Mouse (Mus musculus) heart, embryonic 16.5 days (tissue): ENCODE measurements around the gene Prkg1. TPM values are rescaled to one million over a fixed set of nuclear protein-coding genes. Genes with fewer than 3 reads are reported as not detected.

Experiments used
- ATAC-seq: fragments of 200-750 bp; cut with Nextera tagmentation; replicated peaks from 2 replicates; pipeline ENCODE4 v1.8.0; 2017; ENCODE audit warnings: moderate number of reproducible peaks; ENCODE audit not compliant: insufficient read depth, low FRiP score; ENCODE audit errors: extremely low read depth
- H3K27ac ChIP-seq: fragments of 300-500 bp; sonication (generic); 2 replicates; pipeline ENCODE4 v1.5.1; 2014; ENCODE audit warnings: mild to moderate bottlenecking, low read length, control low read depth, moderate library complexity
- H3K27me3 ChIP-seq: fragments of 300-500 bp; sonication (generic); 2 replicates; pipeline ENCODE4 v1.6.1; 2014; ENCODE audit warnings: low read length, mixed read lengths; ENCODE audit not compliant: control insufficient read depth, insufficient read depth
- H3K36me3 ChIP-seq: fragments of 300-500 bp; sonication (generic); 2 replicates; pipeline ENCODE4 v1.6.1; 2014; ENCODE audit not compliant: control insufficient read depth, insufficient read depth
- H3K4me1 ChIP-seq: fragments of 300-500 bp; sonication (generic); 2 replicates; pipeline ENCODE4 v1.6.1; 2014; ENCODE audit warnings: low read length, mixed read lengths; ENCODE audit not compliant: control insufficient read depth, insufficient read depth
- H3K4me2 ChIP-seq: fragments of 300-500 bp; sonication (generic); 2 replicates; pipeline ENCODE4 v1.6.1; 2014; ENCODE audit warnings: low read depth, mild to moderate bottlenecking, control low read depth, low read length
- H3K4me3 ChIP-seq: fragments of 300-500 bp; sonication (generic); 2 replicates; pipeline ENCODE4 v1.5.1; 2014; ENCODE audit warnings: mild to moderate bottlenecking, control low read depth, low read length
- H3K9ac ChIP-seq: fragments of 300-500 bp; sonication (generic); 2 replicates; pipeline ENCODE4 v1.6.1; 2014; ENCODE audit warnings: low read length, control low read depth
- H3K9me3 ChIP-seq: fragments of 300-500 bp; sonication (generic); replicated peaks from 2 replicates; pipeline ENCODE4 v1.6.1; 2016; ENCODE audit warnings: low read length; ENCODE audit not compliant: control insufficient read depth
- WGBS: fragments of 180-500 bp; shearing (Covaris S2); extraction: QIAGEN DNeasy Blood & Tissue Kit; methylation state at CpG from one replicate; pipeline ENCODE4 v1.1.7; 2014; 5-methylcytosine and 5-hydroxymethylcytosine counted together
- polyA plus RNA-seq: library from polyadenylated mRNA; unstranded; fragments of >200 nt; fragmentation: Nextera tagmentation; extraction: Ambion mirVana; gene quantifications from 2 replicates; pipeline ENCODE4 v1.2.1, GENCODE M21; 2015

The Prkg1 gene
- polyA plus RNA-seq, 1 experiment from 2014 or later: 6.5 TPM

DNA sequence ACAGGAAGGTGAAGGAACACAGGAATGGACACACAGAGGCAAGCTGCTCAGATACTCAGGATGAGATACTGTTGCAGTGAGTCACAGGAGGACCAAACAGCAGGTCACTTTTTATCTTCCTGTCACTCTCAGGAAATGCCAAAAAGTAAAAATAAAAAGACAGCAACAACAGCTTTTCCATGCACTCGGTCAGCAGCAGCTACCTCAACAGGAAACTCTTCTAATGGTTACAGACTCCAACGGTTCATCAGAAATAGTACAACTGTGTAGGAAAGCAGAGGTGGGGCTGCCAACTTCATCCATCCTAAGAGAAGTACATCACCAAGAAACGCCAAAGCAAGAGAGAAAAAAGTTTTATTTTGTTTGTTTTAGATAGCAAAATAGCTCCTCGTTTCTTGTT lies 234.9 kb downstream of the Prkg1 start:
- Histone ChIP-seq H3K4me1 (peaks cover 8% of the 10 kb centered on the region; the same call in 1 of the 2 replicates), H3K9ac (no peak overlapping the region), H3K4me3 (no peak overlapping the region), H3K9me3 (no peaks in the 10 kb centered on the region), H3K27me3 (no peaks in the 10 kb centered on the region), H3K27ac (no peak overlapping the region), H3K4me2 (no peak overlapping the region), H3K36me3 (no peaks in the 10 kb centered on the region)
- 35% methylated on average over 4 of the region's 4 CpGs for WGBS
- ATAC-seq: no peak

DNA sequence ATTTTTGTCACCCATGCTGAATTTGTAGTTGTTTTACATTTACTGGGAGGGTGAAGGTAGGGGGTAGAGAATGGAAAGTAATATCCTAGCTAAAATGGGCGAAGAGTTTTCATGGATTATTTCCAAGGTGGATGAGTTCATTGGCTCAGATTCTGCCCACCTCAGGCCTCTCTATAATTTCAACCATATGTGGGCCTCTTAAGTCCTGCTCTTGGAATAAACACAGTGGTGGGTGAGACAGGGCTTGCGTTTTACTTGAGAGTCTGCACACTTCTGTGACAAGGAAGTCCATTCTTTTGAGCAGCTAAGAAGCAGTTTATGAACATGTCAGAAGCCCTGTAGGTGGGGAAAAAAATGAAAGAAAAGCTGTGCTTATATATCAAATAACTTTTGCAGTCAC lies 250.3 kb downstream of the Prkg1 start:
- Histone ChIP-seq H3K4me1 (0 out of 2 replicates have a peak, but pooled peaks cover 2% of the 10 kb centered on the region), H3K27ac (no peak overlapping the region), H3K4me3 (no peak overlapping the region), H3K9me3 (no peaks in the 10 kb centered on the region), H3K4me2 (no peak overlapping the region), H3K9ac (no peak overlapping the region), H3K27me3 (no peaks in the 10 kb centered on the region), H3K36me3 (no peaks in the 10 kb centered on the region)
- WGBS: 79% methylated on average over 2 of the region's 2 CpGs
- no peak for ATAC-seq

DNA sequence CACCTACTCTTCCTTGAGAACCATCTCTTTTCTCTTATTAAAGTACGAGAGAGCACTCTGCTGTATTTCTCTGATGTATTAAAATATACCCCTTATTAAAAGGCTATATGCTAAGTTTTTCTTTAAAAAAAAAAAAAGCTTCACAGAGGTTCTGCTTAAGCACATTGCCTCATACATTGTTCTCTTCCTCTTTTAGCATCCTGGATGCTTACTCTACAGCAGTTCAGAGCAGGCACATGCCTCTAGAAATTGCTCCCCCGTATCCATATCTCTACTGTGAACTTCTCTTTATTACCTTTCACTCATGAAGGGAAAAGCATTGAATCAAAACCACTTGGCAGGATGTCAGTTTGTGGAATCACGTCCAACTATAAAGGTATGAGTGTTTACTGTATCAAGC lies 257.0 kb downstream of the Prkg1 start:
- no peak for ATAC-seq
- Histone ChIP-seq H3K9me3 (no peaks in the 10 kb centered on the region), H3K4me2 (no peak overlapping the region), H3K9ac (no peak overlapping the region), H3K27ac (no peak overlapping the region), H3K27me3 (no peaks in the 10 kb centered on the region), H3K36me3 (no peaks in the 10 kb centered on the region), H3K4me1 (peaks cover 4% of the 10 kb centered on the region; the same call in 1 of the 2 replicates), H3K4me3 (no peak overlapping the region)
- WGBS: 42% methylated on average over 3 of the region's 3 CpGs

DNA sequence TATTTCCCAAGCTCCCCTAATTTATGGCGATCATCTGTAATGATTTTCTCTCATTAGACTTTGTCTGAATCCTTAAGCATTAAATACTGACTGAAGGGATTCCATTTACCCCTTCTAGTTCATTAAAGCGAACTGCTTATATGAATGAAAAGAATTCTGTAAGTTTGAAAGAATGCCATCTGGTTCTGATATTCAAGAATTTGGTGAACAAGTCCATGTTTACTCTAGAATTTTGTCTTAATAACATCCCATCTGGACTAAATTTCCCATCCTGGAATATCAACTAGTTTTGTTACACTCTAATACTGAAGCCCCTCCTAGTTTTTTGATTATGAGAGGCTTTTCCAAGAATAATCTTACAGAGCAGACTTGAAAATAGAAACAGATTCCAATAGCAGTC lies 258.5 kb downstream of the Prkg1 start:
- H3K27me3 ChIP-seq: no peaks in the 10 kb centered on the region
- no peak for ATAC-seq
- H3K27ac ChIP-seq: no peak overlapping the region
- H3K4me2 ChIP-seq: no peak overlapping the region
- no peaks in the 10 kb centered on the region for H3K9me3 ChIP-seq
- H3K4me1 ChIP-seq: peaks cover 4% of the 10 kb centered on the region; the same call in 1 of the 2 replicates
- H3K4me3 ChIP-seq: no peak overlapping the region
- H3K36me3 ChIP-seq: no peaks in the 10 kb centered on the region
- no peak overlapping the region for H3K9ac ChIP-seq
- 89% methylated on average over 2 of the region's 2 CpGs for WGBS

DNA sequence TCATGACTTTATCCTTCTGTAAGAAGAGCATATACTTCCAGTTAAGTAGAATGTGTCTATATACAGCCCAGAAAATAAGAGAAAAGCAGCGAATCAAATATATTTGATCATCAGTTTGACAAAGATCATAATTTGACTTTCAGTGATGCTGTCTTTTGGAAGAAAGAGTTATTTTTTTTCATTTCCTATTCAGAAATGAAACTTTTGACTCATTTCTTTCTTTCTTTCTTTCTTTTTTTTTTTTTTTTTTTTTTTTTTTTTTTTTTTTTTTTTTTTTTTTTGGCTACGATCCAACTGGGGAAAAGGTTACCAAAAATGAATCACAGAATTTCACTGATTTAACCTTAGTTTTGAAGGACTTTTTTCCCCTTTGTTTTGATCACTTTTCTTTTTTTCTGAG lies 259.8 kb downstream of the Prkg1 start:
- Histone ChIP-seq H3K9me3 (no peaks in the 10 kb centered on the region), H3K4me3 (no peak overlapping the region), H3K9ac (no peak overlapping the region), H3K27ac (no peak overlapping the region), H3K4me2 (no peak overlapping the region), H3K27me3 (no peaks in the 10 kb centered on the region), H3K4me1 (peaks cover 4% of the 10 kb centered on the region; the same call in 1 of the 2 replicates), H3K36me3 (no peaks in the 10 kb centered on the region)
- ATAC-seq: no peak
- 95% methylated on average over 2 of the region's 2 CpGs for WGBS

DNA sequence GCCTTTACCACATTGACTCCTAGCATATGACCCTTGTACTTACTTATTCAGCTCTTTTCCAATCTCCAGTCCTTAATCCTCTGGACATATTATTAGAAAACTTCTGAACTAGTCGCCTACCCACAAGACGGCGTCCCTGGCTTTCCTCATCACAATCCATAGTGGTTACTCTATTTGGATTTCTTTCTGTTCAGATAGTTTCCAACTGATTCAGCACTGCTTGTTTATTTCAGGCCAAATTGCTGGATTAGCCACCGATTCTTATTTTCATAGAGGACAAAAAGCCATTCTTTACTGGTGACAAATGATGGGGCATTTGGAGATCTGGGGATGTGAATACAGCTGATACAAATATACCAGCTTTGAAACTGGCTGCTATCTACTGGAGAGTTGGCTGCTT lies 267.4 kb downstream of the Prkg1 start:
- Histone ChIP-seq H3K27ac (no peak overlapping the region), H3K9ac (no peak overlapping the region), H3K4me2 (no peak overlapping the region), H3K9me3 (no peaks in the 10 kb centered on the region), H3K4me3 (no peak overlapping the region), H3K4me1 (no peaks in the 10 kb centered on the region), H3K36me3 (no peaks in the 10 kb centered on the region), H3K27me3 (no peaks in the 10 kb centered on the region)
- whole genome bisulfite sequencing: 83% methylated on average over 4 of the region's 4 CpGs
- no peak for ATAC-seq

DNA sequence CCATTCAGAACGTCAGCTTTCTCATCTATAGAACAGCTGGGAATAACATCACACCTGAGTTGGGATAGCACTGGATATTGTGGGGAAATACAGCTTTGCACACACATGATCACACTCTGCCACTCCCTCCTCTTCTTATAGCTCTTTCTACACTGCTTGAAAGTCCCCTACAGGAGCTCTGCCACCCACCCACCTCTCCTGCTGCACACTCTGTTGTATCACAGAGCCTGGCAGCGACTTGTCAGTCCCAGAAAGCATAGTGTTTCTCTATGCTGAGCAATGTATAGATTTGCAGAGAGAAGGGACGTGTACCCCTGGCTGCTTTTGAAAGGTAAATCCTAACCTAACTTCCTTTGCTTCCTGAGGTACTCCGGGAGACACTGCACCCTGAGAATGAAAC lies 275.2 kb downstream of the Prkg1 start:
- Histone ChIP-seq H3K4me3 (no peak overlapping the region), H3K27ac (no peak overlapping the region), H3K4me1 (no peaks in the 10 kb centered on the region), H3K4me2 (no peak overlapping the region), H3K9me3 (no peaks in the 10 kb centered on the region), H3K27me3 (no peaks in the 10 kb centered on the region), H3K9ac (no peak overlapping the region), H3K36me3 (no peaks in the 10 kb centered on the region)
- 64% methylated on average over 4 of the region's 4 CpGs for WGBS
- no peak for ATAC-seq

DNA sequence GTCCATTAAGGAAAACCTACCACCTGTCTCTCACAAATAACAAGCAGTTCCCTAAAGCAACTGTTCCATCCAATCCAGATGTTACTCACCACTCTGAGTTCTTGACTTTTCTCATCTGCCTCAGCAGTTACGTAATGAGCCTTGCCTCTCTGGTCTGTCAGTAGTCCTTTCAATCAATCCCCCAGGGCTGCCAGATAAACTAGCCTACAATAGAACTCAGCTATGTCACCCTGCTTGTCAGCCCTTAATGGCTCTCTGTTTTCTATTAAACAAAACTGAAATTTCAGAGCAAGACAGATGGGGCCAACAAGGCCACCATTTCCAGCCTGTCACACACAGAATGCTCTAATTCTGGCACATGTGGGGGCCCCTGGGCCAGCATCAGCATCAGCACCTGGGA lies 293.1 kb downstream of the Prkg1 start:
- Histone ChIP-seq H3K4me3 (no peak overlapping the region), H3K27me3 (no peaks in the 10 kb centered on the region), H3K4me2 (no peak overlapping the region), H3K27ac (no peak overlapping the region), H3K36me3 (no peaks in the 10 kb centered on the region), H3K9ac (no peak overlapping the region), H3K9me3 (no peaks in the 10 kb centered on the region), H3K4me1 (no peaks in the 10 kb centered on the region)
- no peak for ATAC-seq
- WGBS: 53% methylated on average over 1 of the region's 1 CpGs

DNA sequence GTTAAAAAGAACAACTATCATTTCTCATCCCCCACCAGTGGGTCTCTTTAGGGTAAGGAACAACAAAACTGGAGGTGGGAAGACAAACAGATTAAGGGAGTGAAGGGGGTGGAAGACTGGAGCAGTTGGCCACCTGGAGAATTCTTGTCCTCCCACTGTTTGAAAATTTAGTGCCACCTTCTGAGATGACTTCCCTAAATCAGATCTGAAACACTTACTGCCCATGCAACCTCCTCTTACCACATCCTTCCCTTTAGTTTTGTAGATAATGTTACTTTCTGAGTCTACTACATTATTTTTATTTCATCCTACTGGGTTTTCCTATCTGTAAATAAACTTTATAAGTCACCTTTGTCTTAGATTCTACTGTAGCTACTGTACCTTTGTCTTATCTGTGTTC lies 304.6 kb downstream of the Prkg1 start:
- Histone ChIP-seq H3K9ac (no peak overlapping the region), H3K4me1 (no peaks in the 10 kb centered on the region), H3K36me3 (no peaks in the 10 kb centered on the region), H3K27me3 (no peaks in the 10 kb centered on the region), H3K9me3 (no peaks in the 10 kb centered on the region), H3K27ac (no peak overlapping the region), H3K4me2 (no peak overlapping the region), H3K4me3 (no peak overlapping the region)
- no peak for ATAC-seq

DNA sequence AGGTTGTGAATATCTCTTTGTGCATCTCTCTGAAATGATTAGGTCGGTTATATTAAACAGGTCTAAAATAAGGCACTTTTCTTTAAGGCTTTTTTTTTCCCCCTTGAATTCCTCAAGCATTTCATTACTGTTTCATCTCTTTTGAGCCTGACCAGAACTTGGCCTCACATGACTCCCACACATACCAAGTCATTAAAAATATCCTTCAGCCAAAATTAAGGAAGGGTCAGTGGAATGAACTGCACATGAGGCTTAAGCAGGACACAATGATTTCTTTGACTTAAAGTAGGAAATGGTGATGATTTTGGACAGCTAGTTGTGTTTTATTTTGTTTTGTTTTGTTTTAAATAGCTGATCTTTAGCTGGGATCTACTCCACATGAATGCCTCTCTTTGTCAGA lies 320.7 kb downstream of the Prkg1 start:
- H3K4me3 ChIP-seq: no peak overlapping the region
- no peak overlapping the region for H3K27ac ChIP-seq
- no peaks in the 10 kb centered on the region for H3K36me3 ChIP-seq
- H3K9ac ChIP-seq: no peak overlapping the region
- 59% methylated on average over 1 of the region's 1 CpGs for WGBS
- H3K9me3 ChIP-seq: no peaks in the 10 kb centered on the region
- H3K27me3 ChIP-seq: no peaks in the 10 kb centered on the region
- no peak for ATAC-seq
- no peaks in the 10 kb centered on the region for H3K4me1 ChIP-seq
- H3K4me2 ChIP-seq: no peak overlapping the region
